Mouse (Mus musculus): Measurements from ENCODE around the gene Mybph. TPM values are rescaled to one million over a fixed set of nuclear protein-coding genes. Genes with fewer than 3 reads are reported as not detected.

Gene Mybph
- not detected in 2 replicates for total RNA-seq (2012; rRNA removed)
- not detected for polyA plus RNA-seq (2012; ENCODE audit: insufficient read depth in 1 of 2, insufficient read length in 2 of 2, low read depth in 1 of 2, low replicate concordance in 2 of 2, missing spikeins in 1 of 2)

DNA sequence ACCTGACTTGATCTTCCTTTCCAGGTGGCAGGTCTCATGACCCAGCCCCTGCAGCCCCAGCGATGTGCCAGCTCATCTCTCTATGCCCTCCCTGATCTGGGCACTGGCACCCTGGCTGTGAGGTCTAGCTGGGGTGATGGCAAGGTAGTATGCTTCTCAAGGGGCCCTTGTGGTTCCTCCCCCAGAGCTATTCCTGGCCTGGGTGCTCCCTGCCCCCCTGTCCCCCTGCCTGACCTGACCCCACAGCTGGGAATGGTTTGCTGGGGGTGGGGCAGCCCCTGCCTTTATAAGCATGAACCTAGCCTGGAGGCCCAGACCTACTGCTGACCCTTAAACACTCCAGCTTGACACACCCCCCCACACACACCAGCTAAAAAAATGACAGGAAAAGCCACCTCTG, at the start of gene Mybph:
Gene Mybph (plus strand): TSS at position 323 of the 400 bp plus-strand sequence.
- Histone ChIP-seq H3K9ac (ENCODE audit: control insufficient read depth, low read depth, low read length, poor library complexity, severe bottlenecking) (no peak within 1 kb of the TSS), H3K79me2 (ENCODE audit: control insufficient read depth, insufficient read depth, low read length, poor library complexity) (no peaks in the 10 kb centered on the region), H3K4me3 (ENCODE audit: control insufficient read depth in 1 of 2, insufficient read depth in 1 of 2, low read depth in 2 of 2, low read length in 2 of 2) (no peak within 1 kb of the TSS), H3K27me3 (ENCODE audit: control insufficient read depth in 1 of 2, insufficient read depth in 2 of 2, low read length in 2 of 2) (0 out of 4 replicates have a peak, but pooled peaks cover 0 to 1% of the 10 kb centered on the region in 2 experiments), H3K4me1 (ENCODE audit: control insufficient read depth in 1 of 2, insufficient read depth in 2 of 2, low read length in 2 of 2) (peaks cover 0 to 13% of the 10 kb centered on the region in 2 experiments; a peak in 2 of 4 replicates), H3K27ac (ENCODE audit: control insufficient read depth, low read depth, low read length) (no peak within 1 kb of the TSS), H3K36me3 (ENCODE audit: control insufficient read depth in 1 of 2, insufficient read depth in 2 of 2, low read length in 2 of 2) (peaks cover 0 to 4% of the 10 kb centered on the region in 2 experiments; a peak in 1 of 4 replicates), H3K9me3 (replicated peaks; ENCODE audit: insufficient read depth, low read length) (no peaks in the 10 kb centered on the region)
- DNase-seq (ENCODE audit: low read depth, low spot score), result no peak
- TF ChIP-seq NELFE (IDR thresholded peaks at IDR 0.05; ENCODE audit: low read depth, low read length) (no peak), ZC3H11A (IDR thresholded peaks at IDR 0.05; ENCODE audit: low read depth, low read length) (no peak), USF2 (IDR thresholded peaks at IDR 0.05; ENCODE audit: borderline replicate concordance in 1 of 2, insufficient read depth in 1 of 2, low read depth in 1 of 2, low read length in 2 of 2) (no peak), MAFK (IDR thresholded peaks at IDR 0.05; ENCODE audit: borderline replicate concordance, low read depth, low read length) (no peak), ZMIZ1 (IDR thresholded peaks at IDR 0.05; ENCODE audit: low read depth, low read length) (no peak), CTCF (IDR thresholded peaks at IDR 0.05 in 2 of 3, conservative IDR thresholded peaks at IDR 0.05 in 1 of 3; ENCODE audit: control insufficient read depth in 1 of 3, insufficient read depth in 1 of 3, low read depth in 2 of 3, low read length in 3 of 3, poor library complexity in 1 of 3, severe bottlenecking in 1 of 3) (no peak), HCFC1 (IDR thresholded peaks at IDR 0.05; ENCODE audit: low read depth, low read length) (no peak), GATA1 (IDR thresholded peaks at IDR 0.05; ENCODE audit: low read depth, low read length) (no peak), BHLHE40 (IDR thresholded peaks at IDR 0.05; ENCODE audit: borderline replicate concordance, low read depth, low read length) (no peak), TBP (IDR thresholded peaks at IDR 0.05; ENCODE audit: low read depth, low read length) (no peak), RAD21 (IDR thresholded peaks at IDR 0.05; ENCODE audit: low read depth, low read length) (no peak), MYC (IDR thresholded peaks at IDR 0.05; ENCODE audit: low read depth, low read length) (no peak), ZKSCAN1 (IDR thresholded peaks at IDR 0.05; ENCODE audit: low read depth, low read length) (no peak), MAX (IDR thresholded peaks at IDR 0.05; ENCODE audit: low read length) (no peak), JUND (IDR thresholded peaks at IDR 0.05; ENCODE audit: low read depth, low read length) (no peak), ETS1 (IDR thresholded peaks at IDR 0.05; ENCODE audit: low read depth, low read length) (no peak)

DNA sequence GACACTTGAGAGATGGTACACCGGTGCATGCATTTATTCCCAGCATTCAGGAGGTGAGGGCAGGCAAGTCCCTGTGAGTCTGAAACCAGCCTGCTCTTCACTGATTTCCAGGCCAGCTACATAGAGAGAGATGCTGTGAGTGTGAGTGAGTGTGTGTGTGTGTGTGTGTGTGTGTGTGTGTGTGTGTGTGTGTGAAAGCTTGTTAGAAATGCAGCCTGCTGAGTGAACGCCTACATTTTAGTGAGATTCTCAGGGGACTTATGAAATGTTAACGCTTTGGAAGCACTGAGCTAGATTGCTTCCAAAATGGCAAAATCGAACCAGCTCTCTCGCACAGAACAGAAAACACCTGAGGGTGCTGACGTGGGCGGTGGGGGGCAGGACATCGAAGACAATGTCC, 47.2 kb upstream of the Mybph start:
- H3K27me3 ChIP-seq (ENCODE audit: control insufficient read depth in 1 of 2, insufficient read depth in 2 of 2, low read length in 2 of 2), result peaks cover 2 to 5% of the 10 kb centered on the region in 2 experiments
- DNase-seq (ENCODE audit: low read depth, low spot score), result no peak

More for the DNA sequence above, 47.2 kb upstream of the Mybph start:
- Histone ChIP-seq H3K4me3 (ENCODE audit: control insufficient read depth in 1 of 2, insufficient read depth in 1 of 2, low read depth in 2 of 2, low read length in 2 of 2) (no peak overlapping the region), H3K4me1 (ENCODE audit: control insufficient read depth in 1 of 2, insufficient read depth in 2 of 2, low read length in 2 of 2) (0 out of 4 replicates have a peak, but pooled peaks cover 0 to 8% of the 10 kb centered on the region in 2 experiments), H3K79me2 (ENCODE audit: control insufficient read depth, insufficient read depth, low read length, poor library complexity) (no peaks in the 10 kb centered on the region), H3K9ac (ENCODE audit: control insufficient read depth, low read depth, low read length, poor library complexity, severe bottlenecking) (no peak overlapping the region), H3K27ac (ENCODE audit: control insufficient read depth, low read depth, low read length) (no peak overlapping the region), H3K36me3 (ENCODE audit: control insufficient read depth in 1 of 2, insufficient read depth in 2 of 2, low read length in 2 of 2) (no peaks in the 10 kb centered on the region), H3K9me3 (replicated peaks; ENCODE audit: insufficient read depth, low read length) (no peaks in the 10 kb centered on the region)
- no peak for TF ChIP-seq USF2 (IDR thresholded peaks at IDR 0.05; ENCODE audit: borderline replicate concordance in 1 of 2, insufficient read depth in 1 of 2, low read depth in 1 of 2, low read length in 2 of 2)
- TF ChIP-seq MAX (IDR thresholded peaks at IDR 0.05; ENCODE audit: low read length), result no peak
- no peak for TF ChIP-seq UBTF (IDR thresholded peaks at IDR 0.05; ENCODE audit: borderline replicate concordance, insufficient read depth, low read depth, low read length)
- no peak for TF ChIP-seq TCF12 (IDR thresholded peaks at IDR 0.05; ENCODE audit: low read depth, low read length)
